Mouse (Mus musculus) ES-E14 (cell line): ENCODE results near the gene Efnb3.

Source experiments
- CHD2 ChIP-seq: IDR thresholded peaks from 2 replicates; pipeline ENCODE4 v1.6.1; 2014; ENCODE audit warnings: mild to moderate bottlenecking, low read depth, low read length, inconsistent platforms
- HCFC1 ChIP-seq: IDR thresholded peaks from 2 replicates; pipeline ENCODE4 v1.6.1; 2012; ENCODE audit warnings: low read length, inconsistent platforms, borderline replicate concordance; ENCODE audit not compliant: insufficient read depth
- MAFK ChIP-seq: IDR thresholded peaks from 2 replicates; pipeline ENCODE4 v1.6.1; 2014; ENCODE audit warnings: mild to moderate bottlenecking, low read depth, low read length, inconsistent platforms; ENCODE audit not compliant: insufficient read depth
- ZNF384 ChIP-seq: IDR thresholded peaks from 2 replicates; pipeline ENCODE4 v1.6.1; 2012; ENCODE audit warnings: low read depth, low read length, inconsistent platforms

GRCm38 (mm10) chr11:69591899-69592637, 32.1 kb upstream of the Efnb3 start:
- no peak for TF ChIP-seq HCFC1
- no peak for TF ChIP-seq CHD2
- no peak for TF ChIP-seq MAFK
- no peak for TF ChIP-seq ZNF384
